Mouse (Mus musculus) lung, postnatal 0 days (tissue): ENCODE results near the gene Srpk2. TPM values are rescaled to one million over a fixed set of nuclear protein-coding genes. Genes with fewer than 3 reads are reported as not detected.

Experiments used
- ATAC-seq: fragments of 200-750 bp; cut with Nextera tagmentation; 2 replicates; pipeline ENCODE4 v1.8.0; 2017; ENCODE audit warnings: moderate library complexity
- DNase-seq: peaks from one replicate; pipeline ENCODE4 v3.0.0-alpha.2; 2016; ENCODE audit warnings: low spot score
- H3K27ac ChIP-seq: fragments of 300-500 bp; sonication (generic); 2 replicates; pipeline ENCODE4 v1.5.1; 2014; ENCODE audit warnings: antibody characterized with exemption, mild to moderate bottlenecking, low read length, mixed read lengths
- H3K27me3 ChIP-seq: fragments of 300-500 bp; sonication (generic); replicated peaks from 2 replicates; pipeline ENCODE4 v1.6.1; 2014; ENCODE audit warnings: low read length, mixed read lengths; ENCODE audit not compliant: insufficient read depth
- H3K36me3 ChIP-seq: fragments of 300-500 bp; sonication (generic); 2 replicates; pipeline ENCODE4 v1.6.1; 2014; ENCODE audit warnings: low read length, mixed read lengths; ENCODE audit not compliant: insufficient read depth
- H3K4me1 ChIP-seq: fragments of 300-500 bp; sonication (generic); 2 replicates; pipeline ENCODE4 v1.6.1; 2014; ENCODE audit warnings: antibody characterized with exemption, low read depth, low read length, mixed read lengths; ENCODE audit not compliant: insufficient read depth
- H3K4me2 ChIP-seq: fragments of 300-500 bp; sonication (generic); replicated peaks from 2 replicates; pipeline ENCODE4 v1.6.1; 2014; ENCODE audit warnings: low read depth, mild to moderate bottlenecking, low read length, moderate library complexity, mixed read lengths
- H3K4me3 ChIP-seq: fragments of 300-500 bp; sonication (generic); 2 replicates; pipeline ENCODE4 v1.5.1; 2014; ENCODE audit warnings: low read depth, low read length
- H3K9ac ChIP-seq: fragments of 300-500 bp; sonication (generic); replicated peaks from 2 replicates; pipeline ENCODE4 v1.6.1; 2014; ENCODE audit warnings: low read depth, mild to moderate bottlenecking
- H3K9me3 ChIP-seq: fragments of 300-500 bp; sonication (generic); 2 replicates; pipeline ENCODE4 v1.6.1; 2016; ENCODE audit warnings: low read length, mixed read lengths
- CTCF ChIP-seq: IDR thresholded peaks from 2 replicates; pipeline ENCODE4 v1.5.1; 2016; ENCODE audit warnings: antibody characterized with exemption, mild to moderate bottlenecking
- EP300 ChIP-seq: IDR thresholded peaks from 2 replicates; pipeline ENCODE4 v1.6.1; 2016; ENCODE audit warnings: antibody characterized with exemption, mild to moderate bottlenecking, control low read depth
- WGBS: fragments of 180-500 bp; shearing (Covaris S2); extraction: QIAGEN DNeasy Blood & Tissue Kit; methylation state at CpG from one replicate; pipeline ENCODE4 v1.1.7; 2014; 5-methylcytosine and 5-hydroxymethylcytosine counted together
- polyA plus RNA-seq: library from polyadenylated mRNA; unstranded; fragments of >200 nt; fragmentation: Nextera tagmentation; extraction: Ambion mirVana; gene quantifications from 2 replicates; pipeline ENCODE4 v1.2.1, GENCODE M21; 2015

The Srpk2 gene
- polyA plus RNA-seq, 1 experiment from 2014 or later, result 38.1 TPM

DNA sequence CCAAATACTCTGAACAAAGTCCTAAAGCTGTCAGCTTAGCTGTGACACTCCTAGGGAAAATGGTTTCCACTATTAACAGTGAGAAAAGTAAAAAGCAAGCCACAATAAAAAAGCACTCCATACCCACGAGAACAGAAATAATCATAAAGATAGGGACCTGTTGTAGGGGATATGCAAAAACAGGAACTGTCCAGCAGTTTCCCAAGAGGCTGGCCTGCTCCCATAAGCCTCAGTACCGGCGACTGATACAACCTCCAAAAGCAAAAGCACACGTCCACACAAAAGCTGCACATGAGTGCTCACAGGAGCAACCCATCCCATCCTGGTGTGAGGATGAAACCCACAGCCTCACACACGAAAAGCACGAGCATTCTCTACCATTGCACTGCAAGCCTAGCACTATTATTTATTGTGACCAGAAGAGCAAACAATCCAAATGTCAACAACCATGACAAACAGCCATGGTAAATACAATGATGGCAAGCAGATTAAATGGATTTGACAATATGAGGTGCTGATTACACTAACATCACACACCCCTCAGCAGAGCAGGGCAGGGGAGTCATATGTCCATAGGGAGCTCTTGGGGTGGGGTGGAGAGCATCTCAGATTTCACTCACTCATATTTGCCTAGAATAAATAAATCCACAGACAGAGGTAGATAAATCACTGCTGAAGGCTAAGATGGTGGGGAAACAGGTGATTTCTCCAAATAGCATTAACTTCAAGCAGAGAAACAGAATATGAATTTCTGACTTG is 107.9 kb downstream of the Srpk2 start:
- DNase-seq, result no peak
- Histone ChIP-seq H3K4me3 (no peak overlapping the region), H3K27me3 (no peaks in the 10 kb centered on the region), H3K36me3 (no peaks in the 10 kb centered on the region), H3K9ac (no peak overlapping the region), H3K4me2 (no peak overlapping the region), H3K27ac (no peak overlapping the region), H3K9me3 (no peaks in the 10 kb centered on the region), H3K4me1 (no peaks in the 10 kb centered on the region)
- 46% methylated on average over 6 of the region's 6 CpGs for WGBS
- ATAC-seq, result no peak
- TF ChIP-seq EP300, result no peak
- TF ChIP-seq CTCF, result no peak

GRCm38 (mm10) chr5:23573942-23574341 is 110.5 kb downstream of the Srpk2 start:
- no peaks in the 10 kb centered on the region for H3K9me3 ChIP-seq
- no peak for DNase-seq
- H3K36me3 ChIP-seq, result no peaks in the 10 kb centered on the region
- no peaks in the 10 kb centered on the region for H3K27me3 ChIP-seq
- no peak overlapping the region for H3K9ac ChIP-seq
- no peak overlapping the region for H3K27ac ChIP-seq
- no peak overlapping the region for H3K4me3 ChIP-seq
- WGBS, result 94% methylated on average over 5 of the region's 5 CpGs
- ATAC-seq, result no peak
- H3K4me2 ChIP-seq, result no peak overlapping the region
- TF ChIP-seq EP300 (no peak), CTCF (no peak)
- H3K4me1 ChIP-seq, result no peaks in the 10 kb centered on the region

- no peak for TF ChIP-seq EP300
- no peak for TF ChIP-seq CTCF
- Histone ChIP-seq H3K27me3 (no peaks in the 10 kb centered on the region), H3K36me3 (no peaks in the 10 kb centered on the region; the same call in 1 of the 2 replicates), H3K9me3 (no peaks in the 10 kb centered on the region), H3K4me1 (no peaks in the 10 kb centered on the region), H3K27ac (no peak overlapping the region), H3K9ac (no peak overlapping the region), H3K4me3 (no peak overlapping the region), H3K4me2 (no peak overlapping the region)
- no peak for DNase-seq
- 98% methylated on average over 5 of the region's 5 CpGs for WGBS
- ATAC-seq, result no peak
Measured at GRCm38 (mm10) chr5:23568188-23568587, 116.2 kb downstream of the Srpk2 start.

DNA sequence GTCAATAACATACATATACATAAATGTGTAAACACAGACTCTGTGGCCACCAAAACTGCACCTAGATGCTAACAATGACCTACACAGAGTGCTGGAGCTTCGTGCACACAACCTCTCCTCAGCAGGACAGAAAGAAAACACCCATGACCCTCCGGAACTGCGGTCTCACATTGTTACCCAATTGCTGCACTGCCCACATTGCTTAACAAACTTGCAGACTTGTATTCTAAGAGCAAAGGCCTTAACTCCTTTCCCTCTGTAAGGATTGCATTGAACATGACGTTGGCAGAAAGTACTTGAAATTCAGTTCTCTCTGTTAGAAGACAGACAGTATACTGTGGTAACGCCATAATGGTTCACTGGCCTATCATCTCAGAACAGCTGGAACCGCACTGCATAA is 118.0 kb downstream of the Srpk2 start:
- no peaks in the 10 kb centered on the region for H3K27me3 ChIP-seq
- peak; percentile 47 for ATAC-seq
- DNase-seq, result no peak
- WGBS, result 73% methylated on average over 6 of the region's 6 CpGs
- no peak overlapping the region for H3K4me3 ChIP-seq
- H3K4me1 ChIP-seq, result peaks cover 11% of the 10 kb centered on the region
- no peaks in the 10 kb centered on the region; the same call in 1 of the 2 replicates for H3K36me3 ChIP-seq
- no peaks in the 10 kb centered on the region for H3K9me3 ChIP-seq
- no peak overlapping the region for H3K4me2 ChIP-seq
- TF ChIP-seq EP300 (no peak), CTCF (no peak)
- peak overlapping the region; percentile 14; the same call in 1 of the 2 replicates for H3K27ac ChIP-seq
- H3K9ac ChIP-seq, result no peak overlapping the region

- 42% methylated on average over 4 of the region's 4 CpGs for WGBS
- H3K9ac ChIP-seq, result no peak overlapping the region
- H3K4me2 ChIP-seq, result no peak overlapping the region
- peaks cover 11% of the 10 kb centered on the region for H3K4me1 ChIP-seq
- H3K9me3 ChIP-seq, result no peaks in the 10 kb centered on the region
- TF ChIP-seq EP300 (no peak; the same call in 1 of the 2 replicates), CTCF (no peak)
- ATAC-seq (peak; percentile 43; the same call in 1 of the 2 replicates), DNase-seq (peak; percentile 62)
- no peak overlapping the region for H3K4me3 ChIP-seq
- no peaks in the 10 kb centered on the region for H3K27me3 ChIP-seq
- H3K36me3 ChIP-seq, result no peaks in the 10 kb centered on the region; the same call in 1 of the 2 replicates
- H3K27ac ChIP-seq, result peak overlapping the region; percentile 48; the same call in 1 of the 2 replicates
Measured at GRCm38 (mm10) chr5:23562278-23563060, 121.9 kb downstream of the Srpk2 start.

DNA sequence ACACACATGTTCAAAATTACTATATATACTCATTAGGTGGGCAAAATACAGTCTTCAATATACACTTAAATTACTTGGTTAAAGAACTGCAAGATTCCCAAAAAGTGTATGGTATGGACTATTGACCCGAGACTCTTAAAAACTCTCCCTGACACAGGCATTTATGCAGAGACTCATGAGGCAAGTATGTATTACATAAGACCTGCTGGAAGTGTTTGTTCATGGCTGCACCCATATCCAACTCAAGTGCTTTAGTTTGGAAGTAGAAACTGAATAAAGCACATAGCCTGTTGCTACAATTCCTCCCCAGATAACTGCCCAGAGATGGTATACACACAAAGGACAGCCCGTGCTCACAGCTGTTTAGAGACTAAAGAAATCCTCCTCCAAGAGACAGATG is 123.2 kb downstream of the Srpk2 start:
- H3K27me3 ChIP-seq, result no peaks in the 10 kb centered on the region
- H3K36me3 ChIP-seq, result no peaks in the 10 kb centered on the region; the same call in 1 of the 2 replicates
- WGBS, result 55% methylated on average over 2 of the region's 2 CpGs
- DNase-seq (peak; percentile 80), ATAC-seq (peak; percentile 93)
- H3K4me2 ChIP-seq, result no peak overlapping the region
- peak overlapping the region; percentile 62 for H3K27ac ChIP-seq
- no peak overlapping the region for H3K9ac ChIP-seq
- peaks cover 14% of the 10 kb centered on the region for H3K4me1 ChIP-seq
- peak; percentile 76 for TF ChIP-seq EP300
- TF ChIP-seq CTCF, result no peak
- no peaks in the 10 kb centered on the region for H3K9me3 ChIP-seq
- no peak overlapping the region for H3K4me3 ChIP-seq
